Mouse (Mus musculus): Measurements from ENCODE around the gene Gipc2. TPM values are rescaled to one million over a fixed set of nuclear protein-coding genes. Genes with fewer than 3 reads are reported as not detected.
A peak's percentile ranks its signal among the peaks of the same experiment; 100 is the strongest.

The Gipc2 gene
- polyA plus RNA-seq, 2 experiments from 2014 or later = not detected

GRCm38 (mm10) chr3:152113496-152113895 is 52.5 kb downstream of the Gipc2 start:
- ATAC-seq = no peak

- ATAC-seq = no peak
Observed at GRCm38 (mm10) chr3:152112664-152113063, 53.4 kb downstream of the Gipc2 start.

- no peak for ATAC-seq
Observed at GRCm38 (mm10) chr3:152111482-152111881, 54.5 kb downstream of the Gipc2 start.

- peak; percentile 73 for ATAC-seq
Observed at GRCm38 (mm10) chr3:152111081-152111480, 54.9 kb downstream of the Gipc2 start.

GRCm38 (mm10) chr3:152109260-152109587 is 56.8 kb downstream of the Gipc2 start:
- no peak for ATAC-seq

GRCm38 (mm10) chr3:152108560-152109259 is 57.3 kb downstream of the Gipc2 start:
- no peak for ATAC-seq

GRCm38 (mm10) chr3:152108003-152108395 is 58.0 kb downstream of the Gipc2 start:
- no peak for ATAC-seq

- peak; percentile 53 for ATAC-seq
Observed at GRCm38 (mm10) chr3:152107149-152108002, 58.7 kb downstream of the Gipc2 start.

GRCm38 (mm10) chr3:152106225-152107148 is 59.5 kb downstream of the Gipc2 start:
- no peak for ATAC-seq

GRCm38 (mm10) chr3:152105341-152105740 is 60.7 kb downstream of the Gipc2 start:
- peak; percentile 28 for ATAC-seq

GRCm38 (mm10) chr3:152103381-152103780 is 62.6 kb downstream of the Gipc2 start:
- ATAC-seq = no peak

GRCm38 (mm10) chr3:152101459-152101858 is 64.6 kb downstream of the Gipc2 start:
- no peak for ATAC-seq

GRCm38 (mm10) chr3:152100119-152100818 is 65.8 kb downstream of the Gipc2 start:
- no peak for ATAC-seq

GRCm38 (mm10) chr3:152095030-152095429 is 71.0 kb downstream of the Gipc2 start:
- no peak for ATAC-seq

GRCm38 (mm10) chr3:152092385-152093057 is 73.5 kb downstream of the Gipc2 start:
- peak; percentile 83 for ATAC-seq

GRCm38 (mm10) chr3:152089178-152089577 is 76.9 kb downstream of the Gipc2 start:
- ATAC-seq = peak; percentile 47

GRCm38 (mm10) chr3:152081381-152081780 is 84.6 kb downstream of the Gipc2 start:
- ATAC-seq = no peak

GRCm38 (mm10) chr3:152076088-152076487 is 89.9 kb downstream of the Gipc2 start:
- ATAC-seq = no peak

GRCm38 (mm10) chr3:152069001-152069400 is 97.0 kb downstream of the Gipc2 start:
- no peak for ATAC-seq

GRCm38 (mm10) chr3:152068311-152068710 is 97.7 kb downstream of the Gipc2 start:
- no peak for ATAC-seq

- ATAC-seq = no peak
Observed at GRCm38 (mm10) chr3:152066696-152067095, 99.3 kb downstream of the Gipc2 start.

- ATAC-seq = no peak
Observed at GRCm38 (mm10) chr3:152065806-152066205, 100.2 kb downstream of the Gipc2 start.
